25 mouse cellular contexts compared by ENCODE assay signal in the genomic region with DNA sequence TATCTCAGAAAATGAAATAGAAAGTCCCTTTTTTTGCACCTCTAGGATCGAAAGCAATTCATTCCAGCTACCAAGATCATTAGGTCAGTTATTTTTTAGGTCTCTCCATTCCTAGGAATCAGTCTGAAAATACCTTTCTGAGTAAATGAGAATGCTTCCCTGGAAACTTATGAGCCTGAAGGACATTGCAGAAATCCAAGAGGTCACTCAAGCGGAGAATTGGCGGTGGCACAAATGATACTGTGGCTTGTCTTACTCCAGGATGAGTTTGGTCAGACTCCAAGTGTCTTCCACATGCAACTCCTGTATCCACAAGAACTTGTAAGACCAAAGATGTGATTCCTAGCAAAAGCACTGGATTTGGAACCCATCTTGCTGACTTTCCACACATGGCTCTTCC. TPM values are rescaled to one million over a fixed set of nuclear protein-coding genes. Genes with fewer than 3 reads are reported as not detected.
DNase-seq lines count a peak whose midpoint lies in the region; ATAC-seq and TF ChIP-seq lines count a peak whose summit lies in the region.
"Had no signal": no experiment of that assay in that cellular context is flagged by ENCODE, and none has a peak within 500 bp of the region (broad histone marks: within the 10 kb centered on the region; RNA-seq: fewer than 3 reads in every experiment).

No protein-coding gene starts in this region.

- DNase-seq in kidney, adult 11 months = peak; percentile 31
- no peak for DNase-seq in kidney, postnatal 4 days
- peak; percentile 38 to 56 for DNase-seq in kidney, adult 8-10 months
- DNase-seq in Patski (ENCODE audit: low read depth, low spot score) = no peak
- peak; percentile 42 to 61 for DNase-seq in kidney, postnatal 36 days
- no peak for DNase-seq in thymus, postnatal 25 days
- DNase-seq: adrenal gland, adult 2 months; adrenal gland, postnatal 14 days; B cell, adult 2 months; cerebellum, adult 18-20 months; cerebellum, adult 9-10 months; cerebellum, postnatal 25 days; forebrain, postnatal 0 days; gastrocnemius, adult 2 months; gastrocnemius, postnatal 14 days; heart, adult 11 months had no signal

- 81% methylated on average over 3 of the region's 3 CpGs for WGBS in kidney, embryonic 14.5 days

- H3K27me3 ChIP-seq in kidney, embryonic 14.5 days (ENCODE audit: control insufficient read depth, insufficient read depth, low read length) = no peaks in the 10 kb centered on the region
- H3K27me3 ChIP-seq in Patski = no peaks in the 10 kb centered on the region
- H3K27me3 ChIP-seq: CH12.LX; embryonic facial prominence, embryonic 12.5 days; embryonic facial prominence, embryonic 15.5 days; hindbrain, embryonic 12.5 days; hindbrain, embryonic 15.5 days had no signal

- H3K4me3 ChIP-seq in kidney, embryonic 14.5 days (ENCODE audit: low read length) = no peak overlapping the region
- H3K4me3 ChIP-seq: embryonic facial prominence, embryonic 12.5 days; embryonic facial prominence, embryonic 15.5 days; gastrocnemius, adult 2 months; hindbrain, embryonic 12.5 days; hindbrain, embryonic 15.5 days had no signal

- no peak overlapping the region for H3K9ac ChIP-seq in kidney, embryonic 14.5 days (ENCODE audit: low read depth, low read length)
- H3K9ac ChIP-seq: embryonic facial prominence, embryonic 12.5 days; embryonic facial prominence, embryonic 15.5 days; forebrain, postnatal 0 days; hindbrain, embryonic 12.5 days; hindbrain, embryonic 15.5 days had no signal

- TF ChIP-seq CTCF in Patski (IDR thresholded peaks at IDR 0.05) = no peak

- in situ Hi-C loops in Patski (cut with MboI; ENCODE audit: low pct_unique_long_range_greater_than_20kb) = no loop called here

- POLR2A ChIA-PET in Patski (lab: Charles Lee) = no interaction called here

- H3K4me2 ChIP-seq in kidney, embryonic 14.5 days (replicated peaks; ENCODE audit: low read depth, low read length) = no peak overlapping the region
- H3K4me2 ChIP-seq: embryonic facial prominence, embryonic 12.5 days; embryonic facial prominence, embryonic 15.5 days; heart, embryonic 11.5 days; hindbrain, embryonic 12.5 days; hindbrain, embryonic 15.5 days had no signal

- no peaks in the 10 kb centered on the region for H3K4me1 ChIP-seq in kidney, embryonic 14.5 days (ENCODE audit: control insufficient read depth, insufficient read depth, low read length)
- H3K4me1 ChIP-seq: embryonic facial prominence, embryonic 12.5 days; hindbrain, embryonic 12.5 days; hindbrain, embryonic 15.5 days had no signal

- CTCF ChIA-PET in Patski (lab: Charles Lee) = interaction anchor here (0.9 kb wide), 1 partner anchor 9 kb away, joined by 3 read pairs; no protein-coding TSS in a partner anchor

- no peak overlapping the region for H3K27ac ChIP-seq in kidney, embryonic 14.5 days (ENCODE audit: low read depth, low read length)
- H3K27ac ChIP-seq: embryonic facial prominence, embryonic 12.5 days; embryonic facial prominence, embryonic 15.5 days; gastrocnemius, adult 2 months; hindbrain, embryonic 12.5 days; hindbrain, embryonic 15.5 days had no signal

- ATAC-seq in kidney, embryonic 14.5 days (ENCODE audit: low FRiP score, low TSS enrichment) = no peak
- ATAC-seq in Patski = peak; percentile 88
- ATAC-seq: forebrain, embryonic 14.5 days; forebrain, postnatal 0 days had no signal

- H3K36me3 ChIP-seq in kidney, embryonic 14.5 days (ENCODE audit: control insufficient read depth, insufficient read depth, low read length) = no peaks in the 10 kb centered on the region
- H3K36me3 ChIP-seq: embryonic facial prominence, embryonic 12.5 days; embryonic facial prominence, embryonic 15.5 days; G1E; hindbrain, embryonic 12.5 days; hindbrain, embryonic 15.5 days had no signal

- no peaks in the 10 kb centered on the region for H3K9me3 ChIP-seq in kidney, embryonic 14.5 days (ENCODE audit: control insufficient read depth, low read length)
- H3K9me3 ChIP-seq: embryonic facial prominence, embryonic 12.5 days; embryonic facial prominence, embryonic 15.5 days; hindbrain, embryonic 12.5 days; hindbrain, embryonic 15.5 days had no signal

RNA-seq across cellular contexts. Expression of a gene that starts 21.7 kb away (rescaled TPM):
- 6.7 and 9.6 TPM in 2 replicates for polyA plus RNA-seq in kidney, embryonic 14.5 days (2014; fragmentation: Nextera tagmentation; extraction: Ambion mirVana)
- 0.01 TPM for polyA plus RNA-seq in Patski (2021)
- polyA plus RNA-seq: G1E had no signal

Comparison
In these comparisons a context has a peak if more than half of its experiments do, and no peak if none do; other contexts are left out.
1. DNase-seq: peak in kidney, adult 11 months (single experiment), kidney, adult 8-10 months (2 of 2) and kidney, postnatal 36 days (2 of 2); none in kidney, postnatal 4 days (0 of 2), Patski (single experiment) and thymus, postnatal 25 days (single experiment).